Mouse (Mus musculus) gastrocnemius, adult 2 months (tissue): ENCODE results near the gene Vopp1. TPM values are rescaled to one million over a fixed set of nuclear protein-coding genes. Genes with fewer than 3 reads are reported as not detected.
A peak's percentile ranks its signal among the peaks of the same experiment; 100 is the strongest.

ENCODE experiments used
- DNase-seq: peaks from one replicate; pipeline ENCODE4 v3.0.0; 2022
- H3K27ac ChIP-seq: fragments of 200-600 bp; 2 replicates; pipeline ENCODE4 v1.8.1; 2022; ENCODE audit warnings: mild to moderate bottlenecking
- H3K4me3 ChIP-seq: fragments of 200-600 bp; 2 replicates; pipeline ENCODE4 v1.8.1; 2022; ENCODE audit warnings: mild to moderate bottlenecking, moderate library complexity
- CTCF ChIP-seq: fragments of 200-600 bp; IDR thresholded peaks from 2 replicates; pipeline ENCODE4 v1.8.1; 2022; ENCODE audit warnings: antibody characterized with exemption, mild to moderate bottlenecking, moderate library complexity
- intact Hi-C: fragments of 180-260 bp; cut with DNase I; formaldehyde crosslinking; loops from one replicate; pipeline ENCODE4 v1.15.1; 2025
- total RNA-seq, 2 experiments: library from RNA; stranded (reverse); gene quantifications; 2 replicates each; pipeline ENCODE4 v1.2.3; 2021

Vopp1 gene
- total RNA-seq, 2 experiments from 2014 or later = 3.2 to 5.6 TPM

DNA sequence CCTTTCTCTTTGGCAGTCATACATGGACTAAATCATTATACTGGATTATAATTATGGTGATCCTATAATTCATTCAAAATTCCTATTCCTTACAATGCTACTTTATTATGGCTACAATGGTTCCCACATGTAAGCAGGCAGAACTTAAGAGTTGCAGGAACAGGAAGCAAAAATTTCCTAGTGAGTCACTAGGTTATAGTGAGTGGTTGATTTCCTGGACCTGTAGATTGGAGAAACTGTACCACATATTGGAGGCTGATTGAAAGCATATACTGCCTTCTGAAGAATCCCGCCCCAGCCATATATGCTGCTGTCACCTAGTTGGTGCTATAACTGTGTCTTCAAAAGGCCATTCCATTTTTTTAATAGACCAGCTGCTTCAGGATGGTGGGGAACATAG lies 82.2 kb downstream of the Vopp1 start:
- H3K4me3 ChIP-seq = no peak overlapping the region
- intact Hi-C loops = loop anchor here (5.0 kb wide), 1 partner anchor 115 kb away; no protein-coding TSS in a partner anchor
- no peak for DNase-seq
- TF ChIP-seq CTCF = no peak
- no peak overlapping the region for H3K27ac ChIP-seq

- no peak for TF ChIP-seq CTCF
- intact Hi-C loops = no loop called here
- H3K27ac ChIP-seq = no peak overlapping the region
- DNase-seq = no peak
- H3K4me3 ChIP-seq = no peak overlapping the region
These were observed 103.6 kb downstream of the Vopp1 start for GRCm38 (mm10) chr6:57721347-57721746.

DNA sequence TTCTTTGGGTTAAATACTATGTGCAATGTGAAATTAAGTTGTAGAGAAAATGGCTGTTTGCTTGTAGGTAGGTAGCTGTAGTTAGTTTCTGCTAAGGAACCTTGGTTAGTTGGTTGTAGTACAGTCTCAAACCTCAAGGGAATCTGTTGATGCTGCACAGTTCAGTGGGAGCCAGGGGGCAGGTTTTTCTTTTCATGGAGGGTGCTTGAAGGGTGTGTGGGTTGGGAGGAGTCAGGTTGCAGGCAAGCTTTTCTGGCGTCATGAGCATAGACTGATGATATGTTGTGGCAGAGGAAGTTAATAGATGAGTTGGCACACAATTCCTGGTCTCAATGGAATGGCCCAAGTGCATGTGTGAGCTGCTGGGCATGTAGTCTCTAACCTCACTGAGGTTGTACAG lies 113.2 kb downstream of the Vopp1 start:
- TF ChIP-seq CTCF = peak; percentile 19; the same call in 1 of the 2 replicates
- DNase-seq = no peak
- Histone ChIP-seq H3K4me3 (no peak overlapping the region), H3K27ac (no peak overlapping the region)
- intact Hi-C loops = no loop called here

GRCm38 (mm10) chr6:57706721-57707120 lies 118.2 kb downstream of the Vopp1 start:
- Histone ChIP-seq H3K4me3 (peak overlapping the region; percentile 47), H3K27ac (peak overlapping the region; percentile 54)
- intact Hi-C loops = loop anchor here (10.0 kb wide), 1 partner anchor 782 kb away; the partner anchor contains the start of genes Nt5c3 and Vmn1r4
- DNase-seq = no peak
- TF ChIP-seq CTCF = no peak

GRCm38 (mm10) chr6:57703703-57704102 lies 121.3 kb downstream of the Vopp1 start:
- intact Hi-C loops = loop anchor here (5.0 to 10.0 kb wide), 2 partner anchors 779 to 906 kb away; partner anchors contain the start of genes Kbtbd2, Nt5c3 and Vmn1r4
- peak overlapping the region; percentile 86 for H3K4me3 ChIP-seq
- DNase-seq = no peak
- peak overlapping the region; percentile 100 for H3K27ac ChIP-seq
- TF ChIP-seq CTCF = no peak

- Histone ChIP-seq H3K27ac (peak overlapping the region; percentile 100), H3K4me3 (peak overlapping the region; percentile 86)
- intact Hi-C loops = loop anchor here (5.0 to 10.0 kb wide), 2 partner anchors 778 to 906 kb away; partner anchors contain the start of genes Kbtbd2, Nt5c3 and Vmn1r4
- DNase-seq = peak; percentile 98
- no peak for TF ChIP-seq CTCF
These were observed 122.0 kb downstream of the Vopp1 start for GRCm38 (mm10) chr6:57702743-57703499.

DNA sequence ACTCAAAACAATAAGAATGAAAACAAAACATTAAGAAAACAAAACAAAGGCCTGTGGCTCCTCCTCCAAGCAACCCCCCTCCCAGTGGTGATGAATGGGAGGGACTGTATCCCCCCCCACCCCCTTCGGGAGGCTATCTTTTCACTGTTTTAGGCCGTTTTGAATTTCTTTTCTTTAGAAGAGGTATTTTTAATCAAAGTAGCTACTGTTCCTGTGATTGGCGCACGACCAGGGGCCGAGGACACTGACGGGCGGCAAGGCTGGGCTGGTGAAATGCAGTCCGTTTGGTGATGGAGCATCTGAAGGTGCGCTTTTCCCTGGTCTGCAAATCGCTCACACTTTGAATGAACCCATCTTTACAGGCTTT lies 122.6 kb downstream of the Vopp1 start, which contains the start of gene Lancl2:
TSS of gene Lancl2 (plus strand) at position 165 of the 367 bp plus-strand sequence.
- peak; percentile 38 for DNase-seq
- H3K4me3 ChIP-seq = peak within 1 kb of the TSS; percentile 86
- H3K27ac ChIP-seq = peak within 1 kb of the TSS; percentile 100
- intact Hi-C loops = loop anchor here (5.0 to 10.0 kb wide), 2 partner anchors 778 to 905 kb away; partner anchors contain the start of genes Kbtbd2, Nt5c3 and Vmn1r4
- no peak for TF ChIP-seq CTCF

DNA sequence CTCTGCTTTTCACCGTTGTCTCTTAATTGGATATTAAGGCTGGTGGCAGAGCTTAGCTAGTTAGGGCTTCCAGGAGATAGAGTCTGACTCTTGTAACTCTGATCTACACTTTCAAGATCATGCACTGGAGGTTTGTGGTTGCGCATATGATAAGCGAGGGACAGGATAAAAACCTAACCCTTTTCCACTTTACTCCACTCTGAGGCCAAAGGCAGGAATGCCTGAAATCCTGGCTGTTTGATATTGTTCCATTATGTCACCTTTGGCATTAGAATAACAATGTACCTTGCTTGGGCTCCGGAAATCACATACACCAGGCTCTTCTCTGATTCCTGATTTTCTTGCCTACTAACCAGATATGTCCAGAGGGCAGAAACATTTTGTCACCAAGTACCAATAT lies 123.3 kb downstream of the Vopp1 start:
- intact Hi-C loops = loop anchor here (5.0 to 10.0 kb wide), 2 partner anchors 777 to 904 kb away; partner anchors contain the start of genes Kbtbd2, Nt5c3 and Vmn1r4
- TF ChIP-seq CTCF = no peak
- Histone ChIP-seq H3K27ac (peak overlapping the region; percentile 100; the same call in 1 of the 2 replicates), H3K4me3 (no peak overlapping the region)
- no peak for DNase-seq

DNA sequence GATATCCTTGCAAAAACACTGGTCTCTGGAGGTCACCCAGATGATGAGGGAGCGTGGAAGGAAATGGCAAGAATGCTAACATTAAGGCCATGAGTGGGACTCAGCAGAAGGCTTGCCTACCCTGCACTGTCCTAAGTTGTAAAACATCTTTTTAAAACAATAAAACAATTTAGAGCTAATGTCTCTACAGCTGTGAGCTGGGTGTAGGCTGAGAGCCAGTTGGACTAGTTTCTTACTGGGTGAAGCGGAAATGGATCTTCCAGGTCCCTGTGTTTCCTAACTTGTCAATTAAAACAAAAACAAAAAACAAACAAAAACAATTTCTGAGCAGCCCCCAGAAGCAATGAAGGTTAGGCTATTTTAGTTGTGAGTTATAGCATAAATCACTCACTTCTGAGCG lies 131.8 kb downstream of the Vopp1 start:
- DNase-seq = no peak
- Histone ChIP-seq H3K27ac (peak overlapping the region; percentile 59), H3K4me3 (no peak overlapping the region)
- no peak for TF ChIP-seq CTCF
- intact Hi-C loops = loop anchor here (10.0 kb wide), 1 partner anchor 158 kb away; the partner anchor contains the start of gene Ppm1k

- DNase-seq = peak; percentile 92
- peak; percentile 19; the same call in 1 of the 2 replicates for TF ChIP-seq CTCF
- intact Hi-C loops = loop anchor here (10.0 kb wide), 1 partner anchor 157 kb away; the partner anchor contains the start of gene Ppm1k
- Histone ChIP-seq H3K4me3 (peak within 1 kb of the TSS; percentile 81), H3K27ac (peak within 1 kb of the TSS; percentile 98)
These were observed 133.3 kb downstream of the Vopp1 start, which contains the start of gene Pyurf for GRCm38 (mm10) chr6:57691467-57692261. Pyurf (minus strand) TSS chr6:57692078.

DNA sequence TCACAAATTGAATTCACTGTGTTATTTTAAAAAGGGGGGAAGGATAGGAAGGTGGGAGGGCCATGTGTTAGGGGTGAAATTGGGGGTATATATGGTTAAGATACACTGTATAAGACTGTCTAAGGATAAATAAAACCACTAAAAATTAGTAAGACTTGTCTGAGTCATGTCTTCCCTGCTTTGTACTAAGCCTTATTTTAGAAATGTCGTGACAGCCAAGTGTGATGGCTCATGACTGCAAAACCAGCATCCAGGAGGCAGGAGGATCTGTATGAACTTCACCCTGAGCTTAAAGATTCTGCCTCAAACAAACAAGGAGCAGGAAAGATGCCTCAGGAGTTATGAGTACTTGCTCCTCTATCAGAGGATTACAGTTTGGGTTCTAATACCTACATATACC lies 140.8 kb downstream of the Vopp1 start:
- DNase-seq = no peak
- no peak overlapping the region for H3K4me3 ChIP-seq
- no peak overlapping the region for H3K27ac ChIP-seq
- no peak for TF ChIP-seq CTCF
- intact Hi-C loops = no loop called here

Other genes starting within 250 kb of the Vopp1 start
- 1 to 10 TPM; 1.5 to 1.6 TPM for gene Herc6, start 244.2 kb downstream of the Vopp1 start, total RNA-seq
- gene Pyurf, start 133.1 kb downstream of the Vopp1 start, total RNA-seq = 10 to 100 TPM; 10.3 to 15.1 TPM
- 10 to 100 TPM in 1 of 2 experiments, 1 to 10 TPM in 1; 9.0 to 10.7 TPM for gene Lancl2, start 122.6 kb downstream of the Vopp1 start, total RNA-seq
- not detected for gene Vmn1r21, start 25.2 kb upstream of the Vopp1 start, total RNA-seq
- not detected for gene Vmn1r22, start 82.9 kb upstream of the Vopp1 start, total RNA-seq
- not detected for gene Vmn1r23, start 101.7 kb upstream of the Vopp1 start, total RNA-seq
- not detected for gene Vmn1r24, start 136.3 kb upstream of the Vopp1 start, total RNA-seq
- not detected for gene Vmn1r25, start 155.7 kb upstream of the Vopp1 start, total RNA-seq
- not detected for gene Vmn1r26, start 190.0 kb upstream of the Vopp1 start, total RNA-seq